Mouse (Mus musculus) midbrain, embryonic 12.5 days (tissue): ENCODE data around the gene Platr25. TPM values are rescaled to one million over a fixed set of nuclear protein-coding genes. Genes with fewer than 3 reads are reported as not detected.
"Not testable (repeated sequence)": the region's sequence is repeated elsewhere in the genome, so short reads cannot be mapped to it uniquely, and the experiment has no call there.

ENCODE experiments used
- ATAC-seq: fragments of 200-750 bp; cut with Nextera tagmentation; 2 replicates; pipeline ENCODE4 v1.8.0; 2017; ENCODE audit warnings: low read depth, moderate TSS enrichment, moderate library complexity; ENCODE audit not compliant: low FRiP score
- H3K27ac ChIP-seq: fragments of 300-500 bp; sonication (generic); replicated peaks from 2 replicates; pipeline ENCODE4 v1.5.1; 2016; ENCODE audit warnings: mild to moderate bottlenecking
- H3K27me3 ChIP-seq: fragments of 300-500 bp; sonication (generic); 2 replicates; pipeline ENCODE4 v1.6.1; 2016; ENCODE audit warnings: mild to moderate bottlenecking
- H3K36me3 ChIP-seq: fragments of 300-500 bp; sonication (generic); 2 replicates; pipeline ENCODE4 v1.6.1; 2016
- H3K4me1 ChIP-seq: fragments of 300-500 bp; sonication (generic); 2 replicates; pipeline ENCODE4 v1.6.1; 2016
- H3K4me2 ChIP-seq: fragments of 300-500 bp; sonication (generic); replicated peaks from 2 replicates; pipeline ENCODE4 v1.6.1; 2016; ENCODE audit warnings: mild to moderate bottlenecking, moderate library complexity
- H3K4me3 ChIP-seq: fragments of 300-500 bp; sonication (generic); 2 replicates; pipeline ENCODE4 v1.5.1; 2016; ENCODE audit warnings: mild to moderate bottlenecking
- H3K9ac ChIP-seq: fragments of 300-500 bp; sonication (generic); replicated peaks from 2 replicates; pipeline ENCODE4 v1.6.1; 2016; ENCODE audit warnings: mild to moderate bottlenecking, moderate library complexity
- H3K9me3 ChIP-seq: fragments of 300-500 bp; sonication (generic); 2 replicates; pipeline ENCODE4 v1.6.1; 2016; ENCODE audit warnings: mild to moderate bottlenecking
- WGBS: fragments of 180-500 bp; shearing (Covaris S2); methylation state at CpG from one replicate; pipeline ENCODE4 v1.1.7; 2016; 5-methylcytosine and 5-hydroxymethylcytosine counted together
- microRNA counts: library from miRNA; unstranded; fragments of <30 nt; microRNA quantifications from one replicate; lab custom pipeline; 2017
- microRNA-seq: library from miRNA; unstranded; fragments of <30 nt; microRNA quantifications from one replicate; pipeline ENCODE4, GENCODE M21; 2017
- polyA plus RNA-seq: library from polyadenylated mRNA; unstranded; fragments of >200 nt; fragmentation: Nextera tagmentation; extraction: Ambion mirVana; gene quantifications from 2 replicates; pipeline ENCODE4 v1.2.1, GENCODE M21; 2016

Platr25 gene
- polyA plus RNA-seq, 1 experiment from 2014 or later = 31.9 TPM

DNA sequence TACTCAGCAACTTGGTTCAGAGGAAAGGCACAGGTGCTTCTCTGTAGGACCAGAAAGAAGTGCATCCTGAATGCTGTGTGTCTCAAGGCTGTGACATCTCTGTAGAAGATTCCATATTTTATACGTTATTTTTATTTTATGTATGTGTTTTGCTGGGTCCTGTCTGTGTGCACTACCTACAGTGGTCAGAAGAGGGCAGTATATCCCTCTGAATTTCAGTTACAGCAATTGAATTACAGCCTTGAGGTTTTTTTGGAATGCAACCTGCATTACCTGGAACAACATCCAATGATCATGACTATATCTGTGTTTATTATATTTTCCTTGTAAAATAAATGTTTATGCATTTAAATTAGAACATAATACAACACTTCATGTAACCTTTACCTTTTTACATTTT, 133.4 kb downstream of the Platr25 start:
- 50% methylated on average over 1 of the region's 1 CpGs for WGBS
- H3K36me3 ChIP-seq, H3K9me3 ChIP-seq, H3K27me3 ChIP-seq, H3K4me1 ChIP-seq, H3K27ac ChIP-seq, H3K4me3 ChIP-seq, H3K4me2 ChIP-seq, ATAC-seq, H3K9ac ChIP-seq: not testable (repeated sequence)

- H3K27me3 ChIP-seq, H3K9me3 ChIP-seq, H3K36me3 ChIP-seq, H3K27ac ChIP-seq, H3K4me1 ChIP-seq: not testable (repeated sequence)
- peak overlapping the region; percentile 50; the same call in 1 of the 2 replicates for H3K9ac ChIP-seq
- peak overlapping the region; percentile 49 for H3K4me2 ChIP-seq
- peak; percentile 87 for ATAC-seq
- WGBS = 10% methylated on average over 7 of the region's 7 CpGs
- peak overlapping the region; percentile 49 for H3K4me3 ChIP-seq
Observed at GRCm38 (mm10) chr13:62624277-62624665, 136.2 kb downstream of the Platr25 start.

DNA sequence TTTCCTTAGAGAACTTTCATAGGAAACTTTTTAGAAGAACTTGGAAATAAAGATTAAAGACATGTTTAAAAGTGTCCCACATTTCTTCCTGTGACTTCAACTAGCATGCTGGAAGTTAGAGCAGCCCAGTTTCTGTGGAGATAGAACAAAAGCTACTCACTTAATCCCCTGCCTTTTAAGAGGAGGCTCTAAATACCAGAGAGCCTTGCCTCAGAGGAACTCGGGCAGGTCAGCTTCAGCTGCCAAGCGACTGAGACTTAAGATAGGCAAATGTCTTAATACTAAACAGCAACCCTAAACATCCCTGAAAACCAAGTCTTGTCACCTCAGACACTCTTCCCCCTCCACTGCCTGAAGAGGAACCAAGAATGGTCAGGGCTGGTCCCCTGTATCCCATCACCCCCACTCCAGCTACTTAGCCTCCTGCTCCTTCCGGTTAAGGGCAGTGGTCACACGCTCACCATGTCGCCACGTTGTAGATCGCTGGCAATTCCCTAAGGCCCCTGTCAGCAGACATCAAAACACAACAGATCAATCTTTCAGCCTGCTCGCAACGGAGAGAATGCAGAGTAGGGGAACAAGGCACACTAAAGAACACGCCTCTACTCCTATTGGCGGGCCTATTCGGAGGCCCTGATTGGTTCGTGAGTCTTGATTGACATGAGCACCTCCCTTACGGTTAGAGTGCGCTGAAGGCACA, 136.8 kb downstream of the Platr25 start, which contains the start of gene 6720489N17Rik:
TSS of gene 6720489N17Rik (minus strand) at position 606 of the 700 bp plus-strand sequence.
- Histone ChIP-seq H3K4me2 (peak within 1 kb of the TSS; percentile 49), H3K9ac (peak within 1 kb of the TSS; percentile 50), H3K4me3 (peak within 1 kb of the TSS; percentile 49)
- 2% methylated on average over 15 of the region's 15 CpGs for WGBS
- peak; percentile 100 for ATAC-seq
- not testable (repeated sequence) for H3K36me3 ChIP-seq, H3K27me3 ChIP-seq, H3K4me1 ChIP-seq, H3K9me3 ChIP-seq, H3K27ac ChIP-seq

MicroRNAs encoded within 50 kb of the gene (microRNA counts, 519-probe panel; counts per million panel counts)
- microRNA mmu-miR-713 (lab: Ali Mortazavi, UCI) = not detected

Small RNA genes lying within 50 kb of the gene (microRNA-seq; reads per million reads assigned to microRNA genes)
- gene Gm24020 = not detected
- not detected for gene Gm24588
- not detected for gene Mir713

Other genes with a start within 250 kb of the Platr25 start
- 0.85 TPM in 1 of 2 replicates, not detected in the other for gene Zfp935, start 202.2 kb downstream of the Platr25 start, polyA plus RNA-seq
- gene Zfp934, start 189.5 kb downstream of the Platr25 start, polyA plus RNA-seq = 18.9 TPM in 2 replicates
- gene 6720489N17Rik, start 136.5 kb downstream of the Platr25 start, polyA plus RNA-seq = 12.2 TPM in 2 replicates
- 11.8 and 13.9 TPM in 2 replicates for gene Gm5141, start 25.1 kb upstream of the Platr25 start, polyA plus RNA-seq
- gene Fbp2, start 97.7 kb upstream of the Platr25 start, polyA plus RNA-seq = not detected in 2 replicates
- gene Fbp1, start 127.6 kb upstream of the Platr25 start, polyA plus RNA-seq = not detected in 2 replicates
- gene 2010111I01Rik, start 204.2 kb upstream of the Platr25 start, polyA plus RNA-seq = 32.8 and 35.7 TPM in 2 replicates